Mouse (Mus musculus): ENCODE results near the gene Vmn1r82.

Gene Vmn1r82

GRCm38 (mm10) chr7:12300130-12300529, at the start of gene Vmn1r82:
TSS of gene Vmn1r82 (plus strand) at chr7:12300430.
- no peak for DNase-seq (ENCODE audit: low read depth, low spot score)

GRCm38 (mm10) chr7:12268169-12268568, 32.1 kb upstream of the Vmn1r82 start, which contains the start of gene Vmn1r81:
TSS of gene Vmn1r81 (minus strand) at chr7:12268269.
- no peak for DNase-seq (ENCODE audit: low read depth, low spot score)

GRCm38 (mm10) chr7:12329381-12329780, 29.2 kb downstream of the Vmn1r82 start, which contains the start of gene Vmn1r83:
TSS of gene Vmn1r83 (minus strand) at chr7:12329481.
- no peak for DNase-seq (ENCODE audit: low read depth, low spot score)
